Mouse (Mus musculus) heart, adult 2 months (tissue): ENCODE results near the gene 1600012H06Rik. TPM values are rescaled to one million over a fixed set of nuclear protein-coding genes. Genes with fewer than 3 reads are reported as not detected.

ENCODE experiments used
- DNase-seq, 2 experiments: peaks; one replicate each; pipeline ENCODE4 v3.0.0; 2021
- H3K27ac ChIP-seq: fragments of 200-600 bp; 2 replicates; pipeline ENCODE4 v1.8.1; 2022
- H3K27me3 ChIP-seq: fragments of 200-500 bp; 2 replicates; pipeline ENCODE4 v1.6.1; 2012; ENCODE audit warnings: mild to moderate bottlenecking, low read length, inconsistent platforms, mixed read lengths; ENCODE audit not compliant: control insufficient read depth, insufficient read depth
- H3K36me3 ChIP-seq: fragments of 200-500 bp; 2 replicates; pipeline ENCODE4 v1.6.1; 2012; ENCODE audit warnings: low read length, inconsistent platforms; ENCODE audit not compliant: control insufficient read depth, insufficient read depth
- H3K4me1 ChIP-seq: fragments of 200-500 bp; 2 replicates; pipeline ENCODE4 v1.6.1; 2011; ENCODE audit warnings: low read length; ENCODE audit not compliant: control insufficient read depth, insufficient read depth
- H3K4me3 ChIP-seq: fragments of 200-600 bp; 2 replicates; pipeline ENCODE4 v1.8.1; 2022
- H3K79me2 ChIP-seq: fragments of 200-500 bp; replicated peaks from 2 replicates; pipeline ENCODE4 v1.6.1; 2012; ENCODE audit warnings: mild to moderate bottlenecking, inconsistent platforms, low read length, moderate library complexity, mixed read lengths; ENCODE audit not compliant: control insufficient read depth, insufficient read depth
- H3K9ac ChIP-seq: fragments of 200-500 bp; 2 replicates; pipeline ENCODE4 v1.6.1; 2012; ENCODE audit warnings: low read depth, mild to moderate bottlenecking, control low read depth, inconsistent platforms, low read length, mixed read lengths
- CTCF ChIP-seq: fragments of 200-600 bp; IDR thresholded peaks from 2 replicates; pipeline ENCODE4 v1.8.1; 2022; ENCODE audit warnings: antibody characterized with exemption, mild to moderate bottlenecking, moderate library complexity
- EP300 ChIP-seq: fragments of 200-500 bp; IDR thresholded peaks from 2 replicates; pipeline ENCODE4 v1.6.1; 2011; ENCODE audit warnings: low read depth, low read length, control low read depth; ENCODE audit not compliant: insufficient read depth
- POLR2A ChIP-seq: fragments of 200-500 bp; IDR thresholded peaks from 2 replicates; pipeline ENCODE4 v1.6.1; 2011; ENCODE audit warnings: mild to moderate bottlenecking, low read depth, low read length, control low read depth; ENCODE audit not compliant: insufficient read depth
- WGBS: fragments of 180-500 bp; shearing (Covaris S2); methylation state at CpG from one replicate; pipeline ENCODE4 v1.1.7; 2018; 5-methylcytosine and 5-hydroxymethylcytosine counted together
- intact Hi-C: fragments of 180-260 bp; cut with DNase I; formaldehyde crosslinking; loops from one replicate; pipeline ENCODE4 v1.15.1; 2025
- polyA plus RNA-seq: library from polyadenylated mRNA; depleted of rRNA; stranded (reverse); fragments of >200 nt; gene quantifications from 2 replicates; pipeline ENCODE4 v1.2.3, GENCODE M21; 2012
- total RNA-seq, 2 experiments: library from RNA; stranded (reverse); gene quantifications; 2 replicates each; pipeline ENCODE4 v1.2.3; 2021

1600012H06Rik gene
- total and polyA plus RNA-seq, 3 experiments: 8.8 to 12.2 (median 10.0) TPM

DNA sequence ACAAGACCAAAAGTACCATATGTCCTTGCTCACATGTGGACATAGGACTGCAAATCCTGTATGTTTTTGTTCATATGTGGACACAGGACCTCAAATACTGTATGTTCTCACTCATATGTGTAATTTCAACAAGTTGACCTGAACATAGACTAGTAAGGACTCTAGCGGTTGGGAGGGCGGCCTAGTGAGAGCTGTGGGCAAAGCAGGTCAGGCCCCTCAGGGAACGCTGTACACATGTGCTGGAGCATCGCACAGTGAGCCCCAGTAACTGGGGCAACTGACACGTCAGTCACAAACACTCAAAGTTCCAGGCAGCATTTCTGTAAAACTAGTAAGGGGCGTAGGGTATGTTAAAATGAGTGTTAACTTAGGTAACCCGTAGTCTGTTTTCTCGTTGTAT, 30.0 kb upstream of the 1600012H06Rik start:
- Histone ChIP-seq H3K36me3 (no peaks in the 10 kb centered on the region), H3K27ac (no peak overlapping the region), H3K9ac (no peak overlapping the region), H3K4me3 (no peak overlapping the region), H3K4me1 (no peaks in the 10 kb centered on the region), H3K79me2 (no peaks in the 10 kb centered on the region), H3K27me3 (no peaks in the 10 kb centered on the region)
- TF ChIP-seq POLR2A (no peak), EP300 (no peak), CTCF (no peak)
- DNase-seq: no peak
- 88% methylated on average over 8 of the region's 8 CpGs for WGBS
- intact Hi-C loops: no loop called here

DNA sequence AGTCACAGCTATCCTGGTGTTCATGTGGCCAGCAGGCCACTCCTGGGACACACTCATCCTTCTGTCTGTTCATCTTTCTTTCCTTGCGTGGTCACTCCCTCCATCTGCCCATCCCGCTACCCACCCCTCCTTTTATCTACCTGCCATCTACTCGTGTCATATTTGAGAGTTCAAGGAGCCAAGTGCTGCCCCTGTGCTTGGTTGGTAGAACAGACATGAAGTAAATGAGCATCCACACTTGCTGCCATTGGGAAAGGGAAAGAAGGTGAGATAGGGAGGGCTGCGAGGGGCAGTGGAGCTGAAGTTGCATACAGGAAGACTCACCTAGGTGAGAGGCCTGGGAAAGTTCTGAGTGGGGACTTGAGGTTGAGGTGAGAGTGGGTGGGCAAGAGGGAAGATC, 28.6 kb upstream of the 1600012H06Rik start:
- no peaks in the 10 kb centered on the region for H3K36me3 ChIP-seq
- H3K79me2 ChIP-seq: no peaks in the 10 kb centered on the region
- no peak overlapping the region for H3K4me3 ChIP-seq
- no peak for TF ChIP-seq EP300
- TF ChIP-seq POLR2A: no peak
- no peak for TF ChIP-seq CTCF
- H3K27ac ChIP-seq: no peak overlapping the region
- DNase-seq: no peak
- no peaks in the 10 kb centered on the region for H3K4me1 ChIP-seq
- H3K27me3 ChIP-seq: no peaks in the 10 kb centered on the region
- WGBS: 88% methylated on average over 4 of the region's 4 CpGs
- H3K9ac ChIP-seq: no peak overlapping the region
- intact Hi-C loops: no loop called here

DNA sequence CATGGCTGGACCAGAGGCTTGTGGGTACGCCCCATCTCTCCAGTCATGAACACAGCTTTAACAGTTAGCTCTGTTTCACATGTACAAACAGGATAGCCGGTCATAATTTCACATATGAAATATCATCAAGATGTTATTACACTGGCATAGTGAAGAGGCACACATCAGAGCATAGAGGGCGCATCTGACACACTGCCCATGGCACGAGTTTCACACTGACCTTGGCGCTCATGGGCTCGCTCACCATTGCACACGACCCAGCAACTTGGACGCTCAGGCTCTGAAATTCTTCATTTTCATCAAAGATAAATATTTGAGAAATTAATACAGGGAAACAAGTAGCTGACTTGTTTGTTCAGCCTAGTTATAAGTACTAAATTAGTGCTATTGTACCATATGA, 25.1 kb upstream of the 1600012H06Rik start:
- no peak overlapping the region for H3K27ac ChIP-seq
- H3K4me3 ChIP-seq: no peak overlapping the region
- intact Hi-C loops: no loop called here
- no peaks in the 10 kb centered on the region for H3K27me3 ChIP-seq
- H3K4me1 ChIP-seq: no peaks in the 10 kb centered on the region
- no peak overlapping the region for H3K9ac ChIP-seq
- WGBS: 78% methylated on average over 8 of the region's 8 CpGs
- no peaks in the 10 kb centered on the region for H3K36me3 ChIP-seq
- no peak for DNase-seq
- no peaks in the 10 kb centered on the region for H3K79me2 ChIP-seq
- no peak for TF ChIP-seq CTCF
- no peak for TF ChIP-seq EP300
- TF ChIP-seq POLR2A: no peak

DNA sequence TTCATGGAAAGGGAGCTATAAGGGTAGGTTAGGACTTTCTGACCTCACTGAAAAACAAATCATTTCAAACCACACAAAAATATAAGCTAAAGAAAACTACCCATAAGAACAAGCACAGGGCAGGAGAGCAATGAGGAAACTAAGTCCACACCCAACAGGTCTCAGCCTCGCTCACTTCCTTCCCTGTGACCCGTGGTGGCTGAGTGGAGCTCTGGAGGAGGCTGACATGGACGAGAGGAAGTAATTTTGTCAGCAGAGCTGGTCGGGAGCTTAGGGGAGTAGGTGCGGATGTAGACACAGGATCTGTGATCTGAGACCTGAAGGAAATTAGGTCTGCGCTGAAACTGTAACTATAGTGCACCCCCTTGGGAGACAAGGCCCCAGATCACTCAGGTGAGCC, 21.4 kb upstream of the 1600012H06Rik start:
- Histone ChIP-seq H3K79me2 (no peaks in the 10 kb centered on the region), H3K27ac (no peak overlapping the region), H3K27me3 (no peaks in the 10 kb centered on the region), H3K36me3 (no peaks in the 10 kb centered on the region), H3K9ac (no peak overlapping the region), H3K4me1 (no peaks in the 10 kb centered on the region), H3K4me3 (no peak overlapping the region)
- no peak for DNase-seq
- TF ChIP-seq POLR2A: no peak
- TF ChIP-seq EP300: no peak
- TF ChIP-seq CTCF: no peak
- intact Hi-C loops: no loop called here
- 35% methylated on average over 6 of the region's 6 CpGs for WGBS

DNA sequence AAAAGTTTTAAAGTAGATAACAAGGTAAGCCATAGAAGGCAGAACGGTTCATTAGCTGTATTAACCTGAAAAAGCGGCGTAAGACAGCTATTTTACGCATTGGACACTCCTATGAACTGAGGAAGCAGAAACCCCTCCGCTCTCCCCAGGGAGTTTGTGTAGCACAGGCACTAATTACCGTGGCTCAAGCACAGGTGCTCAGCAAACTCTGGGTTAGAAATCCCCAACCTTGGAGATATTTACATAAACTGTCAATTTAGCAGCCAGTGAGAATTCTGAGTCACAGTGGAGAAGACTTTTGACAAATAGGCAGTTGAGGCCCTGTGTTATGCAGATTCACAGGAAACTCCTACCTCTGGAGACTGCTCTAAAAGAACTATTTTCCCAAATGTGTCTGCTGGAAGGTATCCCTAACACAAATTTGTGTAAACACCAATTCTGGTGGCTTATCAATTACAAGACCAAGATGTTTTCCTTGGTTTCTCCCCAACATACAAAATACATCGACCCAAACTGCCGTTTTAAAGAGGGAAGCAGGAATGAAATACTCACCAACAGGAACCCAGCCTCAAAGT, 15.3 kb upstream of the 1600012H06Rik start:
- no peaks in the 10 kb centered on the region for H3K27me3 ChIP-seq
- TF ChIP-seq POLR2A (no peak), EP300 (no peak), CTCF (no peak)
- WGBS: 73% methylated on average over 8 of the region's 8 CpGs
- no peaks in the 10 kb centered on the region for H3K4me1 ChIP-seq
- no peak overlapping the region for H3K9ac ChIP-seq
- intact Hi-C loops: no loop called here
- no peaks in the 10 kb centered on the region for H3K36me3 ChIP-seq
- H3K4me3 ChIP-seq: no peak overlapping the region
- no peak overlapping the region for H3K27ac ChIP-seq
- no peaks in the 10 kb centered on the region for H3K79me2 ChIP-seq
- no peak for DNase-seq

DNA sequence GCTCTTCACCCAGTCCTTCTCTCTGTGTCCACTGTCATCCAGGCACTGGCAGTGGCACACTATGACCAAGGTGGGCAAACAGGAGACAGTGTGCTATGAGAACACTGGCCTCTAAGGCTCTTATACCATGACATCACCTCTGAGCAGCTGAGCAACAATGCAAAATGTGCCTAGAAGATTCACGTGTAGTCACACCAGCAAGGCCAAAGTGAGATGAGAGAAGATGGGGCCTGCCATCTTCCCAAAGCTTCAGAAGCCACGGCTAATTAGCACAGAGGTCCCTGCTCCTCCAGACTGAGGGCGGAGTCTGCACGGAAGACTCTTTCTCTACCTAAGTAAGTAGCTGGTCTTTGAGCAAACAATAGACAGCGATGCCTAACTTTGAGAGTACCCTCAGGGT, 14.4 kb upstream of the 1600012H06Rik start:
- Histone ChIP-seq H3K79me2 (no peaks in the 10 kb centered on the region), H3K36me3 (no peaks in the 10 kb centered on the region), H3K9ac (no peak overlapping the region), H3K4me1 (no peaks in the 10 kb centered on the region), H3K27me3 (no peaks in the 10 kb centered on the region), H3K27ac (no peak overlapping the region), H3K4me3 (no peak overlapping the region)
- no peak for DNase-seq
- 75% methylated on average over 5 of the region's 5 CpGs for WGBS
- intact Hi-C loops: no loop called here
- TF ChIP-seq POLR2A (no peak), EP300 (no peak), CTCF (no peak)
